Mouse (Mus musculus) embryo, embryonic 10.5 days (tissue): ENCODE results near the gene Tmem82.

Source experiments
- DNase-seq: peaks from one replicate; pipeline ENCODE4 v3.0.0-alpha.2; 2015; ENCODE audit warnings: low spot score

Tmem82 gene

DNA sequence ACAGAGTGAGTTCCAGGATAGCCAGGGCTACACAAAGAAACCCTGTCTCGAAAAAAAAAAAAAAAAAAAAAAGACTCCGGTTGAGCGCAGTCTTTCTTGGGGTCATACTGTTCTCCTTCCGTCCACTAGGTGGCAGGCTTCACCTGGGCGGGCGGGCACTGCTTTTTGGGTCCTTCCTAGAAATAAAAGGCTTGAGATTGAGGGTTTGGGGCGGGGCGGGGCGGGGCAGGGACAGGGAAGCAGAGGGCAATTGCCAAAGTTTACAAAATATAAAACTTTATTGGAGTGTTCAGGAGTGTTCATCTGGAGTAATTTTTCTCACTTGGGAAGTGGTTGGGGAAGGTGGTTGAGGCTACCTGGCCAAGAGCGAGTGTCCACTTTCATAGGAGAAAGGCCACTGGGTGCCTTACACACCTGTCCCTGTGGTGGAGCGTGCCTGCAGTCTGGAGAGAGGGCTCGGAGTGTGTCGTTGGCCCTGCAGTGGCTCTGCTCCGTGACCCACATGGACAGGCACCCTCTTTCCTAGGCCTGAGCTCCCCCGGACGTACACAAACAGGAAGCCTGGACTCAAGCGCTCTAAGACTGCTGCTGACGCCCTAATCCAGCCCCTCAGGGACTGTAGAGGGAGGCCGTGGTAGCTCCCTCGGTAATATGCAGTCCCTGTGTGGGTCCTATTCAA is at the start of gene Tmem82:
Gene Tmem82, minus strand, starts transcription at position 69 of the 679 bp plus-strand sequence.
- DNase-seq: peak; percentile 68

- DNase-seq: no peak
Observed at GRCm38 (mm10) chr4:141664799-141665198, 46.4 kb upstream of the Tmem82 start, which contains the start of gene Plekhm2. Gene Plekhm2 (minus strand): TSS chr4:141664899.

DNA sequence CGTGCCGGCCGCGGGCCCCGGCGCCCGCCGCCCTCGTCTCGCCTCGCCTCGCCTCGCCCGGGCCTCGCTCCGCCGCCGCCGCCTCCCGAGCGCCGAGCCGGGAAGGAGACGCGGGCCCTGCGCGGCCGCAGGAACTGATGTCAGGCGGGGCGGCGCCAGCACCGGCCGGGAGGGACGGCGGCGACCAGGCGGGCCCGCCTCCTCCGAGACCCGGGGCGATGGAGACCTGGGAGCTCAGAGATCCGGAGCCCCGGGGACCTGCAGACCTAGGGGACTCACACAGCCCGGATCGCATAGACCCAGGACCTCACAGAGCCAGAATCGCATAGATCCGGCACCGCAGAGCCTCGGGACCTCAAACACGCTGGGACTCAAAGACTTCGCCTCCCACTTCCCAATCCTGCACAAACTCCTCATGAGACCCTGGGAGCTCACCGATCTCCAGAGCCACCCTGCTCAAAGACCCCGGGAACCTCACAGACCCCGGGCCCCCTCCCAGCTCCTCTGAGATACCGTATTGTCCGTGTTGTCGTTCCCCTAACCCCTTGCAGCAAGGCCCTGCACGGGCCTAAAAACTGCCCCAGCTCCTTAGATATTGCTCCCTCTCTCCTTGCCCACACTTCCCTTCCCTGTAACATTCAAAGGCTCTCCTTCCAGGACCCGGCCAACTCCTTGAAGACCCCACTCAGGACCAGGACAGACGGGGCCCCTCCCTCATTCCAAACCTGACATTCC is 45.7 kb upstream of the Tmem82 start:
- DNase-seq: peak; percentile 74

GRCm38 (mm10) chr4:141663122-141663931 is 44.9 kb upstream of the Tmem82 start:
- peak; percentile 41 for DNase-seq

GRCm38 (mm10) chr4:141660884-141661283 is 42.5 kb upstream of the Tmem82 start:
- no peak for DNase-seq

GRCm38 (mm10) chr4:141659739-141660138 is 41.3 kb upstream of the Tmem82 start:
- no peak for DNase-seq

GRCm38 (mm10) chr4:141658846-141659484 is 40.5 kb upstream of the Tmem82 start:
- no peak for DNase-seq

DNA sequence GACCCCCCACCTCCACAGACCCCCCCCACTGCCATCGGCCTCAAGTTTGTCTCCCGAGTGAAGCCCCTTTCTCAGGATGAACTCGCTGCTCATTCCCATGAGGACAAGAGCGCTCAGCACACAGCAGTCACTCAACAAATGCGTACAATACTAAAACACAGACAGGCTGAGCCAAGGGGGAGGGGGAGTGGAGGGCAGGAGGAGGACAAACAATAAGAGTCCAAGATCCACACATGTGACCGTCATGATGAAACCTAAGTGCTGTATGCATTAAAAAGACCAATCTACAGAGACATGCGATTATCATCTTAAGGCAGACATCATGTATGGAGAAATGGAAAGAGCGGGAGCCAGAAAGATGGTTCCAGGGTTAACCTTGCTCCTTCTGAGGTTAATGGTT is 38.5 kb upstream of the Tmem82 start:
- no peak for DNase-seq

DNA sequence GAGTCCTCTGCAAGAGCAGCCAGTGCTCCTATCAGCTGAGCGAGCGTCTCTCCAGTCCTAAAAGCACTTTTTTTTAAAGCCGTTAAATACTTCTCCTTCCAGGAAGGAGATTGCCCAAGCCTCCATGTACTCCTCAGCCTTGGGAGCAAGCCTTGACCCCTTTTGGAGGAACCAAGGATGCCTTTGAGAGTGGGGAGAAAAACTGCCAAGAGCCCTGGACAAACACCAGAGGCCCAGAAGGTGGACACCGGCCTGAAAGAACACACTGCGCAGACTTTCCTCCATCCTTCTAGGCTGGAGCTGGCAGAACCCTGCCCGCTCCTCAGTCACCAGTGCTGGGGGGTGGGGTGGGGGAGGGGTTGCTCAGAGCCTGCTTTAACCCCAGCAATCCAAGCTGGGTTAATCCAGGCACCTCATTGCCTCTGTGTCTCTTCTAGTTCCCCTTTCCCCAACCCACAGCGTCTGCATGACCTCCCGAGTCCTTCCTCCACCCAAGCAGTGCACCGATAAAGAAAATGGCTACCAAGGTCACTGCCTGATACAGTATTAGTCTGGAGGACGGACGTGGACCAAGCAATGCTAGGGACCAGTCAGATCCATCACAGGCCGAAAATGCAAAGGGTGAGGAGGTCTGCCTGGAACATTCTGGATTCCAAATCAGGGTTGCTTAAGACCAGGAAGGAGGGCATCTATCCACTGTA is 37.6 kb upstream of the Tmem82 start:
- no peak for DNase-seq

DNA sequence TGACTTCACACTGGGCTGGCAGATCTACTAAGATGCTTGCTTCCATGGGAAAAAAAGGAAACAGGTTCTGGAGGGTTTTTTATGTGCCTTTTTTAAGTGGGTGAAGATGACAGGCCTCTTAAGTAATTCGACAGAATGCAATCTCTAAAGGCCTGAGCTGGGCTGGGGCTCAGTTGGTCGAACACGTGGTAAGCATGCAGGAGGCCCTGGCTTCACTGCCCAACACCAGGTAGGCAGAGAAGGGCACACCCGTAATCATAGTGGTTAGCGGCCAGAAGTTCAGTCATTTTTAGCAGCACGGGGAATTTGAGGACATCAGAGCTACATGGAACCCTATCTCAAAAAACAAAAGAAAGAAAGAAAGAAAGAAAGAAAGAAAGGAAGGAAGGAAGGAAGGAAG is 36.1 kb upstream of the Tmem82 start:
- no peak for DNase-seq

DNA sequence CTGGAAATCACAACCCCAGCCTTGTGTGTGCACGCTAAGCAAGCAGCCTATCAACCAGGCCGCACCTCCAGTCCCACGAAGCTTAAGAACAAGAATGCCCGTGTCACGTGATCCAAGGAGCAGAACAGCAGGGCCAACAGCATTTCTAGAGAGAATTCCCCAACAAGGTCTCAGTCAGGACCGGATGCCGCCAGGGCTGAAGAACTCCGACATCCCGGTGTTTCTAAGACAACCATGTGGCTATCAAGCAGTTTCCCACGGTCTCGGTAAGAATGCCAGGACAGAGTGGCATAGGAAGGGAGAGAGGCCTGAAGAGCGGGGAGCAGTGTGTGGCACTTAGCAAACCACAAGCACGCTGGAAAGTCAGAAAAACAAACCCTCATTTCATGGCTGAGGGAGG is 35.4 kb upstream of the Tmem82 start:
- DNase-seq: no peak

GRCm38 (mm10) chr4:141653044-141653443 is 34.6 kb upstream of the Tmem82 start:
- no peak for DNase-seq

GRCm38 (mm10) chr4:141651944-141652343 is 33.5 kb upstream of the Tmem82 start:
- DNase-seq: no peak

DNA sequence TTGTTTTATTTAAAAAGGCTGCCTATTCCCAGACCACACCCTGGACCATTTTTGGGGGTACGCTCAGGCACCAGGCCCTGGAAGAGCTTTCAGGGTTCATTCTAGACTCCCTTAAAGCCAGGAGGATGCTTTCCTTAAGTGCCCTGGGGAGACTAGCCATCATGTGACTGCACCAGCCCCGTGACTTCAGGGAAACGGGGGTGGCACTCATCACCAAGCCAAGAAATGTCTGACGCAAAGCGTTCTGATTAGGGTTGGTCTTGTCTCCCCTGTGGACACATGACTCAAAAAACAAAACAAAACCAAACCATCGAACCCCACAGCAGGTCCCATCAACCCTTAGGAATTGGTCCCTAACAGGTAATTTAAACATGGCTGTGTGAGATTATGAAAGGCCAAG is 32.9 kb upstream of the Tmem82 start:
- DNase-seq: no peak

GRCm38 (mm10) chr4:141649244-141649643 is 30.8 kb upstream of the Tmem82 start:
- no peak for DNase-seq

DNA sequence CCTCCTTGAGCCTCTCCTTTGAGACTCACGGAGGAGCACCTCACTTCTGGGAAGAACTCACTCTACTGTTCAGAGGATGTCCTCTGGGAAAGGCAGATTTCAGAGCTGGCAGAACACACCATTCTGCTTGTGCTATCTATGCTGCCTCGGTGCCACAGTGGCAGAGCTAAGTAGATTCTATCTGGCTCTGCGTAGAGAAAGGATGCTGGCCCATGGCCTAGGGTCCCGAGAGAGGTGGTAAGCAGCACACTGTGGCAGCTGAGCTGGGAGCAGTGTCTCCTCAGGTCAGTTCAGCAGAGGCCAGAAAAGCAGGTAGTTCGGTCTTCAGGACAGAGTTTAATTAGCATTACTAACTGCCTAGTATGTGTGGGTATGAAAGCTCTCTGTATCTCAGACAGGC is 29.8 kb upstream of the Tmem82 start:
- DNase-seq: no peak

GRCm38 (mm10) chr4:141647187-141647586 is 28.8 kb upstream of the Tmem82 start:
- DNase-seq: no peak

DNA sequence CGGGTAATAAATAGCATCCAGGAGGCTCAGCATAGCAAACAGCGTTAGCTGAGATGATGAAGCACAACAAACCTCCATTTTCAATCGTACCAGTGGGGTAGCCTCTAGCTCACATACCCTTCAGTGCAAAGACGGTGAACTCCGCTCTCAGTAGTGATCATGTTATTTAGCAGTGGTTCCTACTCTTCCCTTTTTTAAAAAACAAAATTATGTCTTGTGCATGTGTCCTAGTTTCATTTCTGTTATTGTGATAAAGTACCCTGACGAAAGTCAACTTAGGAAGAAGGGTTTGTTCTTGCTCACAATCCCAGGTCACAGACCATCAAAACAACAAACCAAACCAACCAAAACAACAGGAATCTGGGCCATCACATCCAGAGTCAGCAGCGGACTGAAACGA is 27.6 kb upstream of the Tmem82 start:
- DNase-seq: no peak

- peak; percentile 11 for DNase-seq
Observed at GRCm38 (mm10) chr4:141643118-141643855, 24.9 kb upstream of the Tmem82 start.

- no peak for DNase-seq
Observed at GRCm38 (mm10) chr4:141641961-141642811, 23.8 kb upstream of the Tmem82 start.
